Mouse (Mus musculus): Measurements from ENCODE around the gene Itgb4. TPM values are rescaled to one million over a fixed set of nuclear protein-coding genes. Genes with fewer than 3 reads are reported as not detected.

The Itgb4 gene
- polyA plus RNA-seq, 1 experiment from 2014 or later, result 0.99 TPM

Other genes starting within 250 kb of the Itgb4 start
- 32.6 and 34.7 TPM in 2 replicates for gene Tmem94, start 209.3 kb upstream of the Itgb4 start, polyA plus RNA-seq (2016; fragmentation: Nextera tagmentation; extraction: Ambion mirVana)
- gene Caskin2, start 161.1 kb upstream of the Itgb4 start, polyA plus RNA-seq (2016; fragmentation: Nextera tagmentation; extraction: Ambion mirVana), result 14.4 and 16.7 TPM in 2 replicates
- gene Tsen54, start 160.0 kb upstream of the Itgb4 start, polyA plus RNA-seq (2016; fragmentation: Nextera tagmentation; extraction: Ambion mirVana), result 26.4 and 30.7 TPM in 2 replicates
- gene Llgl2, start 150.7 kb upstream of the Itgb4 start, polyA plus RNA-seq (2016; fragmentation: Nextera tagmentation; extraction: Ambion mirVana), result 3.9 and 5.7 TPM in 2 replicates
- gene Myo15b, start 116.3 kb upstream of the Itgb4 start, polyA plus RNA-seq (2016; fragmentation: Nextera tagmentation; extraction: Ambion mirVana), result 0.11 and 0.19 TPM in 2 replicates
- 1.8 and 2.7 TPM in 2 replicates for gene Smim5, start 74.7 kb upstream of the Itgb4 start, polyA plus RNA-seq (2016; fragmentation: Nextera tagmentation; extraction: Ambion mirVana)
- gene Smim6, start 62.7 kb upstream of the Itgb4 start, polyA plus RNA-seq (2016; fragmentation: Nextera tagmentation; extraction: Ambion mirVana), result 0.83 and 1.0 TPM in 2 replicates
- gene Sap30bp, start 41.4 kb upstream of the Itgb4 start, polyA plus RNA-seq (2016; fragmentation: Nextera tagmentation; extraction: Ambion mirVana), result 53.7 and 54.8 TPM in 2 replicates
- gene Recql5, start 41.2 kb upstream of the Itgb4 start, polyA plus RNA-seq (2016; fragmentation: Nextera tagmentation; extraction: Ambion mirVana), result 24.2 and 30.2 TPM in 2 replicates
- gene Galk1, start 38.0 kb downstream of the Itgb4 start, polyA plus RNA-seq (2016; fragmentation: Nextera tagmentation; extraction: Ambion mirVana), result 100 and 109 TPM in 2 replicates
- 2,060 and 2,115 TPM in 2 replicates for gene H3f3b, start 53.3 kb downstream of the Itgb4 start, polyA plus RNA-seq (2016; fragmentation: Nextera tagmentation; extraction: Ambion mirVana)
- 47.9 and 48.6 TPM in 2 replicates for gene Unk, start 55.6 kb downstream of the Itgb4 start, polyA plus RNA-seq (2016; fragmentation: Nextera tagmentation; extraction: Ambion mirVana)
- 1.3 and 1.7 TPM in 2 replicates for gene Unc13d, start 103.3 kb downstream of the Itgb4 start, polyA plus RNA-seq (2016; fragmentation: Nextera tagmentation; extraction: Ambion mirVana)
- gene Wbp2, start 112.3 kb downstream of the Itgb4 start, polyA plus RNA-seq (2016; fragmentation: Nextera tagmentation; extraction: Ambion mirVana), result 97.0 and 110 TPM in 2 replicates
- gene Trim47, start 152.5 kb downstream of the Itgb4 start, polyA plus RNA-seq (2016; fragmentation: Nextera tagmentation; extraction: Ambion mirVana), result 3.7 and 5.0 TPM in 2 replicates
- gene Trim65, start 156.4 kb downstream of the Itgb4 start, polyA plus RNA-seq (2016; fragmentation: Nextera tagmentation; extraction: Ambion mirVana), result 2.0 and 2.1 TPM in 2 replicates
- gene Mrpl38, start 164.2 kb downstream of the Itgb4 start, polyA plus RNA-seq (2016; fragmentation: Nextera tagmentation; extraction: Ambion mirVana), result 83.7 and 85.5 TPM in 2 replicates
- gene Fbf1, start 193.5 kb downstream of the Itgb4 start, polyA plus RNA-seq (2016; fragmentation: Nextera tagmentation; extraction: Ambion mirVana), result 63.2 and 67.0 TPM in 2 replicates
- gene Ten1, start 224.1 kb downstream of the Itgb4 start, polyA plus RNA-seq (2016; fragmentation: Nextera tagmentation; extraction: Ambion mirVana), result 67.6 and 68.9 TPM in 2 replicates
- gene Acox1, start 224.3 kb downstream of the Itgb4 start, polyA plus RNA-seq (2016; fragmentation: Nextera tagmentation; extraction: Ambion mirVana), result 42.2 and 44.0 TPM in 2 replicates

All from neural tube, embryonic 12.5 days (tissue).